Mouse (Mus musculus) retina, embryonic 14.5 days (tissue): ENCODE results near the gene Fcgr3.

Source experiments
- DNase-seq: peaks from one replicate; pipeline ENCODE4 v3.0.0-alpha.2; 2015; ENCODE audit warnings: low spot score

Gene Fcgr3

GRCm38 (mm10) chr1:171064491-171065242, at the start of gene Fcgr3:
TSS of gene Fcgr3 (minus strand) at chr1:171064935.
- DNase-seq = peak; percentile 74

- peak; percentile 66 for DNase-seq
Observed at GRCm38 (mm10) chr1:171113873-171114299, 49.2 kb upstream of the Fcgr3 start, which contains the start of gene Cfap126. TSS of gene Cfap126 (plus strand) at chr1:171113918.

- DNase-seq = no peak
Observed at GRCm38 (mm10) chr1:171112986-171113385, 48.3 kb upstream of the Fcgr3 start.

GRCm38 (mm10) chr1:171111781-171112575, 47.2 kb upstream of the Fcgr3 start:
- no peak for DNase-seq

GRCm38 (mm10) chr1:171111020-171111780, 46.5 kb upstream of the Fcgr3 start:
- peak; percentile 95 for DNase-seq

- no peak for DNase-seq
Observed at GRCm38 (mm10) chr1:171110659-171111019, 45.9 kb upstream of the Fcgr3 start.

GRCm38 (mm10) chr1:171109620-171110019, 44.9 kb upstream of the Fcgr3 start:
- DNase-seq = no peak

GRCm38 (mm10) chr1:171105226-171105625, 40.5 kb upstream of the Fcgr3 start:
- no peak for DNase-seq

GRCm38 (mm10) chr1:171103179-171103840, 38.6 kb upstream of the Fcgr3 start:
- DNase-seq = no peak

- peak; percentile 93 for DNase-seq
Observed at GRCm38 (mm10) chr1:171102547-171103177, 37.9 kb upstream of the Fcgr3 start.

GRCm38 (mm10) chr1:171101733-171102546, 37.2 kb upstream of the Fcgr3 start:
- peak; percentile 93 for DNase-seq

- no peak for DNase-seq
Observed at GRCm38 (mm10) chr1:171101033-171101432, 36.3 kb upstream of the Fcgr3 start.

GRCm38 (mm10) chr1:171097612-171098011, 32.9 kb upstream of the Fcgr3 start:
- DNase-seq = no peak

- DNase-seq = no peak
Observed at GRCm38 (mm10) chr1:171097136-171097535, 32.4 kb upstream of the Fcgr3 start.

- DNase-seq = no peak
Observed at GRCm38 (mm10) chr1:171096110-171096964, 31.6 kb upstream of the Fcgr3 start.

GRCm38 (mm10) chr1:171094424-171094823, 29.7 kb upstream of the Fcgr3 start:
- no peak for DNase-seq

GRCm38 (mm10) chr1:171090761-171091160, 26.0 kb upstream of the Fcgr3 start:
- DNase-seq = no peak

- DNase-seq = no peak
Observed at GRCm38 (mm10) chr1:171089891-171090290, 25.2 kb upstream of the Fcgr3 start.

- DNase-seq = peak; percentile 28
Observed at GRCm38 (mm10) chr1:171088237-171088869, 23.6 kb upstream of the Fcgr3 start.
